Mouse (Mus musculus): ENCODE data around the gene Exoc4.

Exoc4 gene

GRCm38 (mm10) chr6:33761557-33761956 lies 512.7 kb downstream of the Exoc4 start:
- no peak for DNase-seq (ENCODE audit: low spot score in 2 of 2)

- no peak for DNase-seq (ENCODE audit: low spot score in 2 of 2)
Measured at GRCm38 (mm10) chr6:33763245-33763644, 514.4 kb downstream of the Exoc4 start.

- DNase-seq (ENCODE audit: low spot score in 2 of 2) = no peak
Measured at GRCm38 (mm10) chr6:33763970-33764369, 515.1 kb downstream of the Exoc4 start.

GRCm38 (mm10) chr6:33769251-33769650 lies 520.4 kb downstream of the Exoc4 start:
- DNase-seq (ENCODE audit: low spot score in 2 of 2) = no peak

GRCm38 (mm10) chr6:33770021-33770420 lies 521.1 kb downstream of the Exoc4 start:
- DNase-seq (ENCODE audit: low spot score in 2 of 2) = no peak

GRCm38 (mm10) chr6:33772551-33773315 lies 523.8 kb downstream of the Exoc4 start:
- DNase-seq (ENCODE audit: low spot score in 2 of 2) = no peak

- no peak for DNase-seq (ENCODE audit: low spot score in 2 of 2)
Measured at GRCm38 (mm10) chr6:33792604-33793003, 543.7 kb downstream of the Exoc4 start.

- no peak for DNase-seq (ENCODE audit: low spot score in 2 of 2)
Measured at GRCm38 (mm10) chr6:33801254-33801653, 552.4 kb downstream of the Exoc4 start.

- DNase-seq (ENCODE audit: low spot score in 2 of 2) = no peak
Measured at GRCm38 (mm10) chr6:33803481-33804098, 554.7 kb downstream of the Exoc4 start.

GRCm38 (mm10) chr6:33804775-33805174 lies 555.9 kb downstream of the Exoc4 start:
- no peak for DNase-seq (ENCODE audit: low spot score in 2 of 2)

GRCm38 (mm10) chr6:33806072-33806782 lies 557.3 kb downstream of the Exoc4 start:
- no peak for DNase-seq (ENCODE audit: low spot score in 2 of 2)

- no peak for DNase-seq (ENCODE audit: low spot score in 2 of 2)
Measured at GRCm38 (mm10) chr6:33814386-33814785, 565.5 kb downstream of the Exoc4 start.

GRCm38 (mm10) chr6:33823171-33823570 lies 574.3 kb downstream of the Exoc4 start:
- no peak for DNase-seq (ENCODE audit: low spot score in 2 of 2)

GRCm38 (mm10) chr6:33823777-33824302 lies 575.0 kb downstream of the Exoc4 start:
- DNase-seq (ENCODE audit: low spot score in 2 of 2) = no peak

- DNase-seq (ENCODE audit: low spot score in 2 of 2) = no peak
Measured at GRCm38 (mm10) chr6:33828499-33828898, 579.6 kb downstream of the Exoc4 start.

GRCm38 (mm10) chr6:33829261-33829660 lies 580.4 kb downstream of the Exoc4 start:
- no peak for DNase-seq (ENCODE audit: low spot score in 2 of 2)

- no peak for DNase-seq (ENCODE audit: low spot score in 2 of 2)
Measured at GRCm38 (mm10) chr6:33831276-33831675, 582.4 kb downstream of the Exoc4 start.

- DNase-seq (ENCODE audit: low spot score in 2 of 2) = no peak
Measured at GRCm38 (mm10) chr6:33832978-33833377, 584.1 kb downstream of the Exoc4 start.

GRCm38 (mm10) chr6:33836048-33836780 lies 587.3 kb downstream of the Exoc4 start:
- no peak for DNase-seq (ENCODE audit: low spot score in 2 of 2)

- DNase-seq (ENCODE audit: low spot score in 2 of 2) = no peak
Measured at GRCm38 (mm10) chr6:33842901-33843300, 594.0 kb downstream of the Exoc4 start.

- DNase-seq (ENCODE audit: low spot score in 2 of 2) = no peak
Measured at GRCm38 (mm10) chr6:33859049-33859448, 610.2 kb downstream of the Exoc4 start.

- no peak for DNase-seq (ENCODE audit: low spot score in 2 of 2)
Measured at GRCm38 (mm10) chr6:33865752-33866151, 616.9 kb downstream of the Exoc4 start.

Data from natural killer cell, adult 2 months (primary cell).